Mouse (Mus musculus) lung, postnatal 36 days (tissue): ENCODE data around the gene Abhd15.
A peak's percentile ranks its signal among the peaks of the same experiment; 100 is the strongest.

Source experiments
- DNase-seq: peaks from one replicate; pipeline ENCODE4 v3.0.0; 2022; ENCODE audit warnings: mixed read lengths

Abhd15 gene

DNA sequence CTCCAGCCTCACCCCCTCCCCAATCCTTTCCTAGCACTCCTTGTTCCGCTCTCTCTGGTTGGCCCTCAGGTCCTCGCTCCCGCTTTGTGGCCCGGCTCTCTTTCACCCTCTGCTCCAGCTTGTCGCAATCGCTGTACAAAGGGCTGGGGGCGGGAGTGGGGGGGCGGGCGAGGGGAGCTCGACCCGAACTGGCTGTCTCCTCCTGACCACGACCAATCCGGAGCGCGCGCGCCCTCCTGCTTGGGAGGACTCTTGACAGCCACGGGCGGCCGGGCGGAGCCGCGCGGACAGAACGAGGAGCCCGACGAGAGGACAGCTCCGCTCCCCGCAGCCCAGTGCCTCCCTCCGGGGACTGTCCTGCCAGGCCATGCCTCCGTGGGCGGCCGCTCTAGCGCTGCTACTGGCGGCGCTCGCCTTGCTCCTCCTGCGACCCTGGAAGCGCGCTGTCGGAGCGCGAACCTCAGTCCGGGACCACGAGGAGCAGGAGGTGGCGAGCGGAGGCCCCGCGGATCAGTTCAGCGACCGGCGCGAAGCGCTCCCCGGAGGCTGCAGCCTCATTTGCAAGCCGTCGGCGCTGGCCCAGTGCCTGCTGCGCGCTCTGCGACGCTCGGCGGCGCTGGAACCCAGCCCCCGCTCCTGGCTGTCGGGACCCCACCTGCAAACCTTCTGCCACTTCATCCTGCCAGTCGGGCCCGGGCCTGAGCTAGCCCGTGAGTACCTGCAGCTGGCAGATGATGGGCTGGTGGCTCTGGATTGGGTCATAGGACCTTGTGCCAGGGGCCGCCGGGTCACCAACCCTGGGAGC, at the start of gene Abhd15:
Gene Abhd15 (plus strand): TSS at position 290 of the 805 bp plus-strand sequence.
- DNase-seq, result peak; percentile 89

DNA sequence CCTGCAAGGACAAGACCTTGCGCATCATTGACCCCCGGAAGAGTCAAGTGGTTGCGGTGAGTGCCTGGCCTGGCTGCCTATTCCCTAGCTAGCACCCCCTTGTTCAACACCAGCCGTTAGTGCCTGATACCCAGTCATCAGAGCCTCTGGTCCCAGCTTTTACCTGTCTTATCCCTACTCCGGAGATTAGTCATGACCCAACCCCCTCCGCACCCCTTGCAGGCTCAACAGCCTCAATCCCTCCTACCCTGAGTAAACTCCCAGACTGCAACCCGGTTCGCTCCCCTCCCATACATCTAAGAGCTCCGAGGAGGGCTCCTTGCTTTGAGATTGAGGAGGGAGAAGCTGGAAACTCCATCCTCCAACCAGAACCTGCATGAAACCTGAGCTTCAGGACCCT, 48.4 kb upstream of the Abhd15 start:
- no peak for DNase-seq

DNA sequence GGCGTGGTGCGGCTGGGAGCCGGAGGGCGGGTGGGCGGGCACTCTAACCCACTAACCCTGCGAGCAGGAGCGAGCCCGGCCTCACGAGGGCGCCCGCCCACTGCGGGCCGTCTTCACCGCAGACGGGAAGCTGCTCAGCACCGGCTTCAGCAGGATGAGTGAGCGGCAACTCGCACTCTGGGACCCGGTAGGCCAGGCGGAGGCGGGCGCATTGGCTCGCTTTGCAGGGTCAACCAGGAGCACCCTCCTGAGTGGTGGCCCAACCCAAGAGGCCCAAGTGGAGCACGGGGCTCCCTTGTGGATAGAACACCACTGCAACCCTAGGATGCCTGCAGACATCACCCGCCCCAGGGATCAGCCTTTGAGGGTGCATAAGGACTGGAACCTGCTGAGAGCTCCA, 47.8 kb upstream of the Abhd15 start:
- peak; percentile 87 for DNase-seq

DNA sequence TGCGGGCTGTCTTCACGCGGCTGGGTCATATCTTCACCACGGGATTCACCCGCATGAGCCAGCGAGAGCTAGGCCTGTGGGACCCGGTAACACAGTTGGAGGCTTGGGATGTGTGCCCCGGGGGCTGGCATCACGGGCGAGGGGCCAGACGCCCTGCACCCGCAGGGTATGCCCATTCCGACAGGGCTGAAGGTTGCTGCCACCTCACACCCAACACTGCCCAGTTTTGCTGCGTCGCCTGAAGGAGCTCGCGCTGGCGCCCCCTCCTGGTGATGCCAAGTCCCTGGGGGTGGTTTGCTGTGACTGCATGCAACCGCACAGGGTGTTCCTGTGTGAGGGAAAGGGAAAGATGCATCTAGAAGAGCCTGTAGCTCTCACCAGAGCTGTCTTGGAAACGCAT, 47.1 kb upstream of the Abhd15 start:
- peak; percentile 89 for DNase-seq

DNA sequence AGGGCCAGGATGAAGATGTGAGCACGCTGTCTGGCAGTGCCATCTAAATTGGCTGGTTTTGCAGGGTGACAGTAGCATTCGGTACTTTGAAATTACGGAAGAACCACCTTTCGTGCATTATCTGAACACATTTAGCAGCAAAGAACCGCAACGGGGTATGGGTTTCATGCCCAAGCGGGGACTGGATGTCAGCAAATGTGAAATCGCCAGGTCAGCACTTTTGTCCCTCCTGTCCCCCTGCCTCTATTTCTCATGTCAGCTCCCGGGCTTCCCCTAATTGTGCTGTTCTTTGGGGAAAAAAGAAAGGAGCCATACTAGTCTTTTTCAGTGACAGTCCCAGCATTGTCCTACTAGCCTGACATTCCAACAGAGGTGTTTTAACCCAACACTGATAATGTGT, 46.5 kb upstream of the Abhd15 start:
- no peak for DNase-seq

DNA sequence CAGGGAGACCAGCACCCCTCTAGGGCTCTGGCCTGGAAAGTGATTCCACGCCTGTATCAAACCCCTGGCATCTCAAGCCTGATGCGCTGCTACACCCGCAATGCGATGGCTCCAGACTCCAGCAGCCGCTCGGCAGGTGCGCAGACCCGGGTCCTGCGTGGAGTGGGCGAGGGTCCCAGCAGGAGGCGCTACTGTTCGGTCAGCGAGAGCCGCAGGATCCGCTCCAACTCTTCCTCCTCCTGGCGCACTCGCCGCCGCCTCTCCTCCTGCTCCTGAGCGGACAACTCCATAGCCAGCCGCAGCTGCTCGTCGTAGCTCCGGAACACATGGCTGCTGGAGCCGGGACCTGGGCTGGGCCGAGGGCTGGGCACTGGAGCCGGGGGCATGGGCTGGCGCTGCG, 43.5 kb upstream of the Abhd15 start:
- DNase-seq, result no peak

DNA sequence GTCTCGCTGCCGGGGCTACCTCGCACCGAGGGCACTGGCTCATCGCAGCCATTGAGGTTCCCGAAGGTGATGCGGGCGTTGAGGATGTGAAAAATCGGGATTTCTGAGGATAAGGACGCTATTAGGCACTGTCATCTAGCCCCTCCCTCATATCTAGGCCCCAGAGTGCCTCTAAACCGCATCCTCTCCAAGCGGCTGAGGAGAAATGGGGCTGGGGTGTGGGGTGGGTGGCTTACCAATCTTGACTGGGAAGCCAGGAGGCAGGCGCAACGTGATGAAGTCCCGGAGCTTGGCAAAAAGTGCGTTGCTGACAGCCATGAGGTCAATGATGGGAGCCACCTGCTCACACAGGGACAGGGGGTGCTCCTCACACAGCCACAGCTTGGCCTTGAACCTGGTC, 42.1 kb upstream of the Abhd15 start:
- no peak for DNase-seq

DNA sequence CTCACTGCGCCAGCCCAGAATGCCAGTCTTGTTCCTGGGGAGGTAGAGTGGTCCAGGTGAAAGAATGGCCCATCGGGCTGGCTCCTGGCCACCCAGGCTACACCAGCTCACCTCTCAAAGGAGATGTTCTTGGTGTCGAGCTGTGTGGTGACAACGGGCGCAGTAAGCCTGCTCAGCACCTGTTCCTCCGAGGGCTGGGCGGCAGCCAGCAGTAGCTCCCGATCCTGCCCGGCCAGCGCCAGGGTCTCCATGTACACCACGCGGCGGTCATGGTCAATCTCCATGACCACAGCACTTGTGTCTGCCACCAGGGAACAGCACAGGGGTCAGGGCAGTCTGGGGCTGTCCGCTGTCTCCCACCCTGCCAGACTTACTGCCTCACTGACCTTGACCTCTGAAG, 38.7 kb upstream of the Abhd15 start:
- DNase-seq, result no peak

DNA sequence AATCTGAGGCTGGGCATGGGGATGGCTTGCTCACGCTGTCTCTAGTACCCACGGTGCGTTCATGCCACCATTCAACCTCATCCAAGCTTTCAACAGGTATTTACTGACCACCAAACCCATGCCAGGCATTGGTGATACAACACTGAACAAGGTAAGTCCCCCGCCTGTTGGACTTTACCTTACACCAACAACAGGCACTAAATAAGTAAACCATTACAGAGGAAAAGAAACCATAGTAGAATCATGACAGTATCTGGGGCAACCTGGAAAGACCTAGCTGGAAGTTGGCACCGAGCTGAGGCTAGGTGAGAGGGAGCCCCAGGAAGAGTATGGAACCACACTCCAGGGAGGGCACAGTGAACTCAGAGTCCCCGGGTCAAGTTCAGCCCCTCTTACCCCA, 38.0 kb upstream of the Abhd15 start:
- DNase-seq, result no peak

DNA sequence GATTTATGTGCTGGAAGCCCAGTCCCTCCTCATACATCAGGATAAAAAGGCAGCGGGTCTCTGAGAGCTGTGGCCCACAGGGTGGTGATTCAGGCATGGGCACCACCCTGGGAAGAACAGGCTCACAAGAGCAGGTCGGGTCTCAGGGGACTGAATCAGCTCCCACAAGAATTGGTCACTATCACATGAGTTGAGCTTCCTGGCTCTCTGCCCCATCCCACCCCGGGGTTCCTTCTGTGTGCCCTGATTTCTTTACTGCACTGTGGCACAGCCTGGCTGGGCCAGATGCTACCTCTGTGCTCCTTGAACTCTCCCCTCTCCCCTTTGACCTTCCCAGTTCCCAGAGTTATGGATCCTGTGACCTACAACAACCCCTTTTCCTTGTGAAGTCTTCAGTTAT, 31.9 kb upstream of the Abhd15 start:
- DNase-seq, result no peak

DNA sequence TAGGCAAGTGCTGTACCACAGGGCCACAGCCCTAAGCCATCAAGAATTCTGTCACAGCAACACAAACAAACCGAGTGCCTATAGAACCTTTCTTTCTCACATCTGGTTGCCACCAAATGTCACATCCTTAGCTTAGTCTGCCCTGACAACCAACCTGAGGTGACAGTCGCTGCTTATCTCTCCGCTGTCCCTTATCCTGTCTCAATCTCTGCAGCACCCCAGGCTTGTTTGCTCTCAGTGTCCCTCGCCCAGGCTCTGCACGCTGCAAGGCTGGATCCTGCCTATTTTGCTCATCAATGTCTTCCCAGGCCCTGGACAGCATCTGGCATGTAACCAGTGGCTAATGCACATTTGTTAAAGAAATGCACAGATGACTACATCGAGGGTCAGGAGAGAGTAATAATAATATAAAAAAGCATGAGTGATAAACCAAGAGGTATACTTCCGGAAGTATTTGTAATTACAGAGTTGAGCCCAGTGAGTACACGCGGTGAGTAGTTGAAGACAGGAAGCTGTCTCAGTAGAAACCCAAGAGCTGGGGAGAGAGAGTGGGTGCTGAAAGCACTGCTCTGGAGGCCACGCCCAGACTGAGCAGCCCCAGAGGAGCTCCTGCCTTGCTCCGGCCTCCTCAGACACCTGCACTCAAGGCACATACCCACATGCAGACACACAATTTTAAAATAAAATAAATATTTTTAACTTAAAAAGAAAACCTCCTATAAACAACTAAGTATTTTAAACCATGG, 31.2 kb upstream of the Abhd15 start:
- DNase-seq, result peak; percentile 32

DNA sequence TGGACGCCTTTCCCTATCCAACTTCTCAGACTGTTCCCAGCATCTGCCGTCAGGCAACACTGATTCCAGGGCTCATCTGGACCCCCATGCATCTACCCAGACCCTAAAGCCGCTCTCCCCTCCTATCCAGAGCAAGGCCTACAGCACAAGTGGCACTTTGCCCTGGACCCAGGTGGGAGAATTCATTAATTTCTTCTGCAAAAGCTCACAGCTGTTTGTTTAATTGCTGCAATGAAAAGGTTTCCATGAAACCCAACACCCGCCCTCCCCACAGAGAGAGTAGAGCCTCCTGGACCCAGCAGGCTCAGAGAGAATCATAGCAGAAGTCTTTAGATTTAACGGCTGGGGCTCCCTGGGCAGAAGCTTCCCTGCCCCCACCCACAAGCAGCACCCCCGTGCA, 29.7 kb upstream of the Abhd15 start:
- no peak for DNase-seq

DNA sequence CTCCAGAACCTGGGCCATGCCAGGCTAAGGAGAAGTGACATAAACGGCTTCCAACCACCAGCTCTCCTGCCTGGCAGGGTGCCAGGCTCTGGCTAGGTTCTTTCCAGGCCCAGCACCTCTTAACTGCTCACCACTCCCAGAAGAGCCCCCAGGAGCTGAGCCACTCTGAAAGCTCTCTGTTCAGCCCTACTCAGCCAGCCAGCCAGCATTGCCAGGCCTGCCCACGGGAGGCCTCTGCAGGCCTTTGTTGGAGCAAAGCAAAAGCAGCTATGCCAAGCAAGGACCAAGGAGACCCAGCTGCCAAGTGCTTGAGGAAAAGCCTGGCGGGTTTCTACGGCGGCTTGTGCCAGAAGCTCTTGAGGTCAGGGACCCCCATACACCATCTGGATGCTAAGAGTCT, 28.1 kb upstream of the Abhd15 start:
- no peak for DNase-seq

DNA sequence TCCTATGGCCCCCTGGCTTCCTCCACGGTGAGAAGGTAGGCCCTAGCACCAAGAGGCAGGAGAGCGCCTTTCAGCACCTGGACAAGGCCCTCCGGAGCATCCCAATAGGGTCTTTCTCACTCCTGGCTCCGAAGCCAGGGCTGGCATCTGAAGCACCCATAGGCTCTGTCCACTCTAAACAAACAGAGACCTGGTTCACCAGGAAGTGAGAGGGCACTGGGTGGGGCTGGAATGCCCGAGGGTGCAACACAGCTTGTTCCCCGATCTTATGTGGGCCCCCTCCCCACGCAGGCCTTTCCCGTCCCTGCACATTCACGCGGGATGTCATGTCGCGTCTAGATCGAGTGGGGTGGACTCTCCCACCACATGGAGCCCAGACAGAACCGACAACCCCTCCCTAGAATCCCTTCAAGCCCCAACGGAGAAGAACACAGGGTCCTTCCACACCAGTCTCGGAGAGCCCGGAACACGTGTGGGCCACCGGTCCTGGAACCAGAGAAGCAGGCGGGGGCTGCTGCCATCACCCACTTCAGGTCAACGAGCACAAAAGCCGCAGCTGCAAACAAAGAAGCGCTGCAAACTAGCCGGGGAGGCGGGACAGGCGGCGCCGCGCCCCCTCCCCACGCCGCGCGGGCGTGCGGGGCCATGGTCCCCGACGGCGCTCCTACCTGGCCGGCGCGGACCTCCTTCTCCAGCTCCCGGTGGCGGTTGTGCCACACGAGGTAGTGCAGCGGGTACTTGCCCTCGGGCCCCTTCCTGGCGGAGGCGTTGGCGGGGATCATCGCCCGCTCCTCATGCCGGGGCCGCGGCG, 25.9 kb upstream of the Abhd15 start:
- DNase-seq, result peak; percentile 15

DNA sequence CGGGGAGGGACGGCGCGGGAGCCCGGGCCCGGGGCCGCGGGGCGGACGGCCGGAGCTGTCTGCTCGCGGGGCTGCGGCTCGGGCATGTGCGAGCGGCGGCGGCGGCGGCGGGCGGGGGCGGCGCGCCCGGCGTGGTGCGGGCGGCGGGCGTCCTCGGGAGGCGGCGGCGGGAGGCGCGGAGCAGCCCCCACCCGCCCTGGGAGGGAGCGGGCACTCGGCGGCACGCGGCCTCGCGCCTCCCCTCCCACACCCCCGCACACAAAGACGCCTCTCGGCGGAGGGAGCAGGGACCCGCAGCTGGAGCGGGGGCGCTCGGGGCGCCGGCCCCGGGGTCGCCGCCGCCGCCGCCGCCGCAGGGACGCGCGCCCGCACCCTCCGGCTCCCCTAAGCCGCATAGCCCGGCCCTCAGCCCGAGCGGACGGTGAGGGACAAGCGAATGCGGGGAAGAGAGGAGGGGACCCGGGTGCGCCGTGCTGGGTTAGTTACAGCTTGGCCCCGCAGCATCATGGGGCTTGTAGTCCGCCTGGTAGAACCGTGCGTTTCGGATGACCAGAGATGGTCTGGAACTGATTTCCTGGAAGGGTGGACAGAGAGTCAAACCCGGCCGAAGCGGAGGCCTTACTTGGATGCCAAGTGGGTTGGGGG, 25.2 kb upstream of the Abhd15 start, which contains the start of gene Ankrd13b:
Gene Ankrd13b (minus strand): TSS at position 88 of the 645 bp plus-strand sequence.
- DNase-seq, result peak; percentile 80

DNA sequence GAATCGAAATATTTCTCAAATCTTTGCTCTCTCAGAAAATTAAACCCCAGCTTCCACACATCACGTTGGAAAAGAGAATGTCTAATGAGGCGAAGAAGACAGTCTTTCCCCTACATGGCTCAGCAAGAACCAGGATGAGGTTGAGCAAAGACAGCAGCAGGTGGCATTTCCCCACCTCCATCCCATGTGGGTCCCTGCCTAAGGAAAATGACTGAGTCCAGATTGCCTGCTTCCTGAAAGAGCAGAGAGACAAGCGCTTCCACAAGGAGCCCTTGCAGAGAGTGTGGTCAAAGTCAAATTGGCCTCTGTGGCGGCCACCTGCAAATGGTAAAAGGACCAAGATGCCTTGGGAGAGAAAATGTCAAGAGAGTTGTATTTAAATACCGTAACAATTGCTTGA, 24.5 kb upstream of the Abhd15 start:
- DNase-seq, result no peak

DNA sequence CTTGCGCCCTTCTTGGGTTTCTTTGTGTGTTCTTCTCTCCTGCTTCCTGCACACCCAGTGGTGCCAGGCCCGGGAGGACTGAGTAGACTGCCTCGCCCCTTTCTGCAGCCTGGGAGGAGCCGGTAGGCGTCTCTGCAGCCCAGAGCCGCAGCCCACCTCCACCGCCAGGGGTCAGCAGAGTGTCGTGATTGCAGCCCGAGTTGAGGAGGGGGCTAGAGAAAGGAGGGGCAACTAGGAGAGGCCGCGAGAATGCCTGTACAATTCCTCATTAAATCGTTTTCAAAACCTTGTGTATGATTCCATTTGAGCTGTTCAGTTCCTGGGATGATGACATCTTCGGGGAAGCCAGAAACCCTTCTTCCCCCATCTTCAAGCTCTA, 23.8 kb upstream of the Abhd15 start:
- peak; percentile 94 for DNase-seq

DNA sequence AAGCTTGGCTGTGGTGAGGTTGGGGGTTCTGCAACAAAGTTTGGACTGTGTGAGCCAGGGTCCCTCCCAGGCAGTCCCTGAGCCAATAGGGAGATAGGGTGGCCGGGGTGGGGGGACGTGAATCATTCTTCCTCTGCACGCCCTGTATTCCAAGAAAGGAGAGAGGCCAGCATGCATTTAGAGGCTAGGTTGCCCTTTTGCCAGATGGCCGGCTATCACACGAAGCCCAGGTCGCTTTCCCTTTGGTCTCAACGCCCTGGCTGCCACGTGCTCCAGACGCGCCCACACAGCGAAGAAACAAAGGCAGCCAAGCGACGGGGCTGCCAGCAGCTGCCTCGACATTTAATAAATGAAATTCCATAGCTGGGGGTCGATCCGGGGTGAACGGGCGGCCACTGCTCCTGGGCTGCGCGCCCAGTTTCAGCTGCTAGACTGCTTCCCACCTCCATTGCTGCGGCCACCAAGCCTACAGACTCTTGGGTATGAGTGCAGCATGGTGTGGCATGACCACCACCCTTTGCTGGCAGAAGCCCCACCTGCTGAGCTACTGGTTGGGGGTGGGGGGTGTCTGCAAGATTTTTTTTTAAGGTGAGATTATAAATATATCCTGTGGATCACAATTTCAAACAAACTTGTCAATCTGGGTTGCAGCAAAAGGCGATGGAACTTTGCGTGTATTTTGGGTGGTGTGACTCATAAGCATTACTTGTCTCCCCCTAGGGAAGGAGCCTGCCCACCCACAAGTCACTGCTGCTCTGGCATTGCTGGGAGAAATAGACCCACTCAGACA, 23.2 kb upstream of the Abhd15 start:
- DNase-seq, result peak; percentile 67

DNA sequence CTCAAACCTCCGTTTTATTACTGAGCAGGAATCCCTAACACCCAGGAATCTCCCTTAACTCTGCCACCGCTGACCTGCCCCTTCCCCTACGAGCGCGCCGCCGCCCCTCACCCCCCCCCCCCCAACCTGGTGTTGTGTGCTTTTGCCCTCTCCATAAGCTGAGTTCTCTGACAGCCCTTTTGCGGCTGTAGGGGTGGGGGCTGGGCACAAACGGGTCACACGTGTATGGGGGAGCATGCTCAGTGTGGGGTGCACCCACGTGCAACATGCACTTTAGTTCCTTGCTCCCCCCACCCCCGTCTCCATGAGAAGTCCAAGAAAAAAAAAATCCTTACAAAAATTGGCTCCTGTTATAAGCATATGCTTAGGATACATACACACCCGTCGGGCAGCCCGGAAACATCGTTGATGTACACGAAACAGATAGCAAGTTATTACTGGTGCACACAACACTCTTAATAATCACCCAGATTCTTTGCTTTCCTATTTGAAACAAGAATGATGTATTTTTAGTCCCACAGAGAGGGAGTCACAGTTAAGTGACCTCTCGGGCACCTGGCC, 22.5 kb upstream of the Abhd15 start:
- no peak for DNase-seq

DNA sequence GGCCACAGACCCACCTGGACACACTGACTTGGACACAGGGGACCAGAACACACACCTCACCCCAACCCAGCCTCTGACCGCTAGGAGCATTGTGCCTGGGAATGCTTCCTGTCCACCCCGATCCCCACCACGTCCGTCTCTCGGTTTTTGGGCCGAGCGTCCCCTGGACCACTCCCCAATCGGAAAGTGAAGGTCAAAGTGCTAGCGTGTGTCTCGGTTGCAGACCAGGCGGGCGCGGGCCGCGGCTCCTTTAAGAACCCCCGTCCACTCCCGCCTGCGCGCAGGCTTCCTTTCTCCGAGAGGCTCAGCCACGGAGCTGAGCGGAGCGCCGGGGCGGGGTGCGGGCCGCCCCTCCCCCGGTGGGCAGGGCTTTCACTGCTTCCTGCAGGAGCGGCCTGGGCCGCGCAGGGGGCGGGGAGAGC, 22.0 kb upstream of the Abhd15 start:
- DNase-seq, result peak; percentile 97

DNA sequence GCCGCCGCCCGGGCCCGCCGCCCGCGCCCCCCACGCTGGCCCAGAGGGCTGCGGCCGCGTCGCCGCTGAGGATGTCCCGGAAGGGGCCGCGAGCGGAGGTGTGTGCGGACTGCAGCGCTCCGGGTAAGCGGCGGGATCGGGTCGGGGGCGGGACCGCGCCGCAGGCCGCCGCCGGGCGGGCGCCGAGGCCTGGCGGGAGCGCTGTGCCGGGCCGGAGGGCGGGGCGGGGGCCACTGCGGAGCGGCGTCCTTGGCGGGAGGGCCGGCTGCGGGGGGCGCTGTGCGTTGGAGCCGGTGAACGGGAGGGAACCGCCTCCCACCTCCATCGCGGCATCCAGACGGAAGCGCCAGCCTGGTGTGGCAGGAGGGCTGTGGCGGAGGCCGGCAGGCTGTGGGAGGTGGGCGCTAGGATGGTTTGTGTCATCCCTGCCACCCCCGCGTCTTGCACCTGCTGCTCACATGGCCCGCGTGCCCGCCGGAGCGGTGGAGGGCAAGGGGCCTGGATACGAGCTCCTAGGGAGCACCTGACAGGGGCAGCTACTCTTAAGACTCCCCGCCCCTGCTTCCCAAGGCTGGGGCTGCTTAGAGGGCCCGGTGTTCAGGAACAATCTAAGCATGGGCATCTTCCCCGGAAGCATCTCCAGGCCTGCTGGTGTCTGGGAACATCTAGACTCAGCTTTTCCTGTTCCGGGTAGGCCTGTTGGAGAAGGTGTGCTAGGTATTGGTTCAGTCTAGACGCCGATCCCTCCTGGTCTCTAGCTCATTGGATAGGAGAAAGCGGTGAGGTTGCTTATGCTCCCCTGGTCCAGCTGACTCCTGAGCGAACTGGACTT, 21.2 kb upstream of the Abhd15 start, which contains the start of gene Git1:
Gene Git1 (plus strand): TSS at position 51 of the 832 bp plus-strand sequence.
- DNase-seq, result peak; percentile 44
